Mouse (Mus musculus) brain, embryonic 14.5 days (tissue): ENCODE measurements around the gene Nrcam. TPM values are rescaled to one million over a fixed set of nuclear protein-coding genes. Genes with fewer than 3 reads are reported as not detected.

Source experiments
- DNase-seq: peaks from one replicate; pipeline ENCODE4 v3.0.0-alpha.2; 2011; ENCODE audit warnings: low read depth
- CTCF ChIP-seq: fragments of 200-500 bp; IDR thresholded peaks from 2 replicates; pipeline ENCODE4 v1.5.1; 2012; ENCODE audit warnings: inconsistent platforms, mild to moderate bottlenecking, moderate library complexity, borderline replicate concordance; ENCODE audit not compliant: insufficient read depth, insufficient read length; ENCODE audit errors: extremely low read depth
- POLR2A ChIP-seq: fragments of 200-500 bp; IDR thresholded peaks from 2 replicates; pipeline ENCODE4 v1.6.1; 2012; ENCODE audit warnings: mild to moderate bottlenecking, inconsistent platforms, borderline replicate concordance; ENCODE audit not compliant: poor library complexity, insufficient read depth, insufficient read length, severe bottlenecking; ENCODE audit errors: extremely low read depth
- polyA plus RNA-seq: library from polyadenylated mRNA; depleted of rRNA; stranded (reverse); fragments of >200 nt; gene quantifications from 2 replicates; pipeline ENCODE4 v1.2.3, GENCODE M21; 2012

Gene Nrcam
- polyA plus RNA-seq, 1 experiment: 89.1 TPM

- TF ChIP-seq POLR2A (no peak), CTCF (no peak)
These were observed 170.2 kb downstream of the Nrcam start for GRCm38 (mm10) chr12:44498872-44499271.

GRCm38 (mm10) chr12:44501807-44502487, 173.3 kb downstream of the Nrcam start:
- peak; percentile 76 for DNase-seq

More at GRCm38 (mm10) chr12:44498872-44499271, 170.2 kb downstream of the Nrcam start:
- DNase-seq: peak; percentile 94

GRCm38 (mm10) chr12:44503737-44504136, 175.1 kb downstream of the Nrcam start:
- no peak for DNase-seq
- TF ChIP-seq CTCF: no peak
- no peak for TF ChIP-seq POLR2A

More at GRCm38 (mm10) chr12:44501807-44502487, 173.3 kb downstream of the Nrcam start:
- TF ChIP-seq CTCF: no peak
- no peak for TF ChIP-seq POLR2A

GRCm38 (mm10) chr12:44508635-44509034, 179.9 kb downstream of the Nrcam start:
- TF ChIP-seq CTCF: no peak
- no peak for TF ChIP-seq POLR2A
- no peak for DNase-seq

- TF ChIP-seq CTCF: no peak
- TF ChIP-seq POLR2A: no peak
- DNase-seq: no peak
These were observed 180.9 kb downstream of the Nrcam start for GRCm38 (mm10) chr12:44509406-44510104.

- peak; percentile 85 for DNase-seq
- no peak for TF ChIP-seq POLR2A
- TF ChIP-seq CTCF: no peak
These were observed 186.4 kb downstream of the Nrcam start for GRCm38 (mm10) chr12:44515066-44515465.

- no peak for TF ChIP-seq CTCF
- TF ChIP-seq POLR2A: no peak
- DNase-seq: peak; percentile 45
These were observed 190.9 kb downstream of the Nrcam start for GRCm38 (mm10) chr12:44519440-44520141.

GRCm38 (mm10) chr12:44521496-44521895, 192.8 kb downstream of the Nrcam start:
- no peak for DNase-seq
- TF ChIP-seq CTCF: no peak
- no peak for TF ChIP-seq POLR2A

- TF ChIP-seq POLR2A (no peak), CTCF (no peak)
- DNase-seq: no peak
These were observed 196.2 kb downstream of the Nrcam start for GRCm38 (mm10) chr12:44524621-44525565.

- no peak for DNase-seq
- no peak for TF ChIP-seq POLR2A
- TF ChIP-seq CTCF: no peak
These were observed 199.8 kb downstream of the Nrcam start for GRCm38 (mm10) chr12:44528391-44529016.
